Mouse (Mus musculus): ENCODE data around the gene Olfr1428.

DNA sequence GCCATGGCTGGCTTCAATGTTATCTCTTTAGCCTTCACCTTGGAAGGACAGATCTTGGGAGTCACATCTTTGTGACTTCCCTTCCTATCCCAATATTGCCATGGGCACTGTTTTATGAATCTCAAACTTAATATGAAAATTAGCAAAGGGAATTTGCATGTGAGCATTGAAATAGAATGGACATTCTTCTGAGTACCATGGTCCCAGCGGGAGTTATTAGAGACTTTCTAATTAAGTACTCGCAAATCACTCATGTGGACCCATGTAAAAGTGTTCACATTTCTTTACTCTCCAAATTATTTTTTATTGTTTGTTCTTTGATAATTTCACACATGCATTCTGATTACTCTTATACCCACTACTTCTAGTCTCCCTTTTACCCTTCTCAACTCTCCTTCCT lies 12.5 kb downstream of the Olfr1428 start, which contains the start of gene Olfr1427:
- TF ChIP-seq GATA1 (IDR thresholded peaks at IDR 0.05; ENCODE audit: borderline replicate concordance, low read length) (no peak), FLI1 (IDR thresholded peaks at IDR 0.05; ENCODE audit: low read length) (no peak)
